Mouse (Mus musculus): Measurements from ENCODE around the gene Plxna4.
A peak's percentile ranks its signal among the peaks of the same experiment; 100 is the strongest.

The Plxna4 gene

DNA sequence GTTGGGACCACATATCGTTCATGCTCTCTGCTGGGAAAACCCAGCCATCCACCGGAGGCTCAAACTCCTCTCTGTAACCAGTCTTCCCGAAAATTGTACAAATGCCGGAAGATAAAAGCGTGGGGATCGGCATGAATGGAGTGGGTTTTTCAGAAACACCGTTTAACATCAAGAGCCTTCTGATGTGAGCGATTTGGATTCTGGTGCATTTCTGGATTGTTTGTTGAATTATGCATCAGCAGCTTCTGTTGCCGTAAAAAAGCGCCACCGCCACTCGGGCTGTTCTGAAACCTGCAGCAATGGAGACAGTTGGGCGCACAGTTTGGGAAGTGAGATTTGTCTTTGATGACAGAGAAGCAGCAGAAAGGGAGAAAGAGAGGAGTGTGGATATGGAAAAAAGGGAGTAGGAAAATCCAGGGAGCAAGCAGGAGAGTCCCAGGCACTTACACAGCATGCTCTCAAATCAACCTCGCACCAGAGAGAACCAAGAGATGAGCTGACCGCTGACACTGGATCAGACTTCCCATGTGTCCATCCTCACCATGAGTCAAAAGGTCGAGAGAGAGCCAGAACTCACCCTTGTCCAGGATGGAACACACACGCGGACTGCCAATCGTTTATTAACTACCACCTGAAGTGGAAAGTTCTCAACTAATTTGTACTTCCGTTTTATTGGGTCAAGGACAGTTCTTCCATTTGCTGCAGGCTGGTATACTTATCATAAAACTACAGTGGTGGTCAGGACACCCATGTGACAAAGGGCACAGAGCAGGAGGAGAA, 181.5 kb downstream of the Plxna4 start:
- DNase-seq (ENCODE audit: low read depth, low spot score) = no peak

DNA sequence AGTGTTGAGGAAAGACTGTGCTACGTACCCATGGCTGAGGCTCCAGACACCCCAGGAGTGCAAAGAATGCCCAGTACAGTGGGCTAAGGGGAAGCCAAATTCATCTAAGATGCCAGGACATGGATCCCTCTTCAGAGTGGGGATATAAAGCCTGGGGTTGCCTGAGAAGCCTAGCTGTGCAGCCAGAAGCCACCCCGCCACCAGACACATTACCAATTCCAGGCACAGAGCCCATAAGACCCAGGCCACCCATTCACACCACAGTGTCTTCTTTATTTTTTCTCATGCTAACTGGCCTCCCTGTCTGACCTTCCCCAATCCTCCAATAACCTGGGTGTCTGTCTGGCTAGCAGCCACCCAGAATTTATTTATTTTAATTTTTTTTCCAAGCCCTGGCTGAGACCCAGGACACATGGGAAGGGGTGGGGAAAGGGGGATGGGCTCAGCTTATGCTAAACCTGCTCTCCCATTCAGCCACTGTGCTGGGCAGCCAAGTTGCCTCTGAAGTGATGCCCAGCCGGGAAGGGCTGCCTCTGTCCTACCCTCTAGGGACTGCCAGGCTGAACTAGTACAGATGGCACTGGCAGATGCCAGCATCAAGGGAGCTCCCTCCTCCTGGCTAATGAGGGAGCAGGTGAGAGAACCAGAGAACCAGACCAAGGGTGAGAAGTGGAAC, 185.3 kb downstream of the Plxna4 start:
- no peak for DNase-seq (ENCODE audit: low read depth, low spot score)

GRCm38 (mm10) chr6:32398261-32398660, 189.7 kb downstream of the Plxna4 start:
- DNase-seq (ENCODE audit: low read depth, low spot score) = no peak

DNA sequence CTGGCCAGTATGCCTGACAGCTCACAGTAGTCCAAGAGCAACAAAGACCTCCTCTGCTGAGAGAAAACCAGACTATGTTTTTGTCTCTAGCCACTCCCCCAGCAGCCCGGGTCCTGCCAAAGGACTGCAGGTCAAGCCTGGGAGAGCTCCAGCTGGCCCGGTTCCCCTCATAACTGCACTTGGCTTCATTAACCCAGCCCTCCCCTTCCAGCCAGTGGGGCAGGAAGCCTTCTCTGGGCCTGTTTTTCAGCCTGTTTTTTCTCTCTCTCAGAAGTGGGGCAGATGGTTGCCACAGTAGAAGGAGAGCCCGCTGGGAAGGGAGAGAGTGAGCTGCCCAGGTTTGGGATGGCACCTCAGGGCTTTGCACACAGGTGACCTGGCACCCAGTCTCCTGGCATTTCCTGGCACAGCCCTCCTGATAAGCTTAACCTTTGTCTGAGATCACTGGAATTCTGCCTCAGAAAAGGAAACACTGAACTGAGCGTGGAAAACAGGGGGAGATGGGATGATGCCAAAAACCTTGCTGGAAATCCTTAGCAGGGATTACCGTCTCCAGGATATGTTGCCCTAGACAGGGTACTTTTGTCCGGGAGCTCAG, 190.8 kb downstream of the Plxna4 start:
- peak; percentile 61 for DNase-seq (ENCODE audit: low read depth, low spot score)

GRCm38 (mm10) chr6:32395415-32395814, 192.6 kb downstream of the Plxna4 start:
- DNase-seq (ENCODE audit: low read depth, low spot score) = peak; percentile 7

GRCm38 (mm10) chr6:32392262-32392661, 195.7 kb downstream of the Plxna4 start:
- no peak for DNase-seq (ENCODE audit: low read depth, low spot score)

DNA sequence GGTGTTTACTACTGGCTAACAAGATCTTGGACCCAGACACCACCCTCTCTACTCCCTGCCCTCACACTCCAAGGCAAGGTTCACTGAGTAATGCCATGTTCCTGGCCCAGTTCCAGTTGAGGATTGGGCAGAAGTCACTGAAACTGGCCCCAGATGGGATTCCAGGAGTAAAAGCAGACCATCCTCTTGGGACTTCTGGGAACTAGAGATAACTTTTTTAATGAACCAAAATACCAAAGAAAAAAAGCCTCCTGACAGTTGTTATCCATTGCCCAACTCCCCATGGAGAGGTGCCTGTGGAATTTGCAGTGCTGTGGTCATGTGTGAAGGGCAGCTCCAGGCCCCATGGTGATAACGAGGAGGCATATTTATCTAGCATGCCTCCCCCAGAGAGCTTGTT, 199.7 kb downstream of the Plxna4 start:
- no peak for DNase-seq (ENCODE audit: low read depth, low spot score)

GRCm38 (mm10) chr6:32386915-32387314, 201.1 kb downstream of the Plxna4 start:
- no peak for DNase-seq (ENCODE audit: low read depth, low spot score)

DNA sequence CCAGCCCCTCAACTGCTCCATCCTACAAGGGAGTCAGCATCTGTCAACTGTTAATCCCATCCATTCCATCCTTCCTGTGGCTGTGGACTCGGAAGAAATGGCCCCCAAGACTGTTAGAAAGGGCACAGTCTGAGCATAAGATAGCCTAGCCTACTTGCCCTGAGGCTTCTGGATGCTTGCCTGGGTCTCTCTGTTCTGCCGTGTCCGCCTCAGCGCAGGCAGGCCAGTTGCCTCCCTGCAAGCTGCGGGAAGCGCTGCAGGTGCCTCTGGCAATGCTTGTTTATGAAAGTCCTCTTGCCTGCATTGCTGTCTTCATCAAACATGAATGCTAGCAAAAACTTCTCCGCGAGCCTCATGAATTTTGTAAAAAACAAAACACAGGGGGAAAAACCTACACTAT, 203.1 kb downstream of the Plxna4 start:
- no peak for DNase-seq (ENCODE audit: low read depth, low spot score)

GRCm38 (mm10) chr6:32384423-32384822, 203.6 kb downstream of the Plxna4 start:
- DNase-seq (ENCODE audit: low read depth, low spot score) = no peak

DNA sequence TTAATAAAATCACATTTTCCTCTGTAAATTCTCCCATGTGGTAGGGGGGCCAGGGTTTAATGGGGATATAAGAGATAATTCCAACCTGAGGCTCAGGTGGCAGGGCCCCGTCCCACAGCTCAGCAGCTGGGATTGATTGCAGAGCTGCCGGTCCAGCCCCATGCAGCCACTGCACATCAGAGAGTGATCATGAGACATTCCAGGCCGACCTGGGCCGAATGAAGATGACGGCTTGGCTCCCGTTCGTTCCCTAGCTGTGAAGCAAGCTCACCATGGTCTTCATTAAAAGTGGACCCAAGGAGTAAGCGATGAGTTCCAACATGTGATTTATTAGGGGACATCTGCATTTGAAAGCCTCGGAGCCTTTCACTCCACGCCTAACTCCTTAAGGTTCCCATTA, 206.5 kb downstream of the Plxna4 start:
- no peak for DNase-seq (ENCODE audit: low read depth, low spot score)

DNA sequence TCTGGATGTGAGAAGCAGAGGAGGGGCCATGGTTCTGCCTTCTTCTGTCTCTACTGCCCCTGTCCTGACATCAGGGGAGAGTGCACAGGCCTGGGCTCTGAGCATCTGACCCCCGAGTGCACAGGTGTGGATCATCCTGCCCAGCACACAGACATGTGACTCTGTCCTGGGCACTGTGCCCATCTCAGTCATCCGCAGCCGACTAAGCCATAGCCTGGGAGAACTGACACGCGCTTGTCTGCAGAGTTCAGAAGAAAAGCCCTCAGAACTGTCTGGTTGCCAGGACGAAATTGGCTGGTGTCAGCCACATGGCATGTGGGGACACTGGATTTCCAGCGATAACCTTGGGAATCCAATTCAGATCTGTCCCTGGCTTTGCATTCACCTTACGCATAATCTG, 210.8 kb downstream of the Plxna4 start:
- peak; percentile 26 for DNase-seq (ENCODE audit: low read depth, low spot score)

GRCm38 (mm10) chr6:32373931-32374361, 214.0 kb downstream of the Plxna4 start:
- no peak for DNase-seq (ENCODE audit: low read depth, low spot score)

DNA sequence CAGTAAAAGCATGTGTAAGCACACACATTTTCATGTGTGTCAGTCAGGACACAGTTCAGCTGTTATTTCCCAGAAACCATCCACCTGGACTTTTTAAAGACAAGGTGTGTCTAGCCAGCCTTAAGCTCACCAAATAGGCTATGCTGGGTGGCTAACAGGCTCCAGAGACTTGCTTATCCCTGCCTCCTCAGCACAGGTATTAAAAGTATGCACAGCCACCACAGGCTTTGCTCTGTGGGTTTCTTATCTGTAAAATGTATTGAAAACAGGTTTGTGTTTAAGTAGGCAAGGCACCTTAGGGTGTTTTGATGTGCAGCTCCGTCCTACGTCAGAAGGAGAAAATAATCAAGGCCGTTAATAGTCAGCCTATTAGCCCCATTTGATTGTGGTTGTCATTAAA, 218.9 kb downstream of the Plxna4 start:
- DNase-seq (ENCODE audit: low read depth, low spot score) = no peak

GRCm38 (mm10) chr6:32368408-32368807, 219.6 kb downstream of the Plxna4 start:
- no peak for DNase-seq (ENCODE audit: low read depth, low spot score)

DNA sequence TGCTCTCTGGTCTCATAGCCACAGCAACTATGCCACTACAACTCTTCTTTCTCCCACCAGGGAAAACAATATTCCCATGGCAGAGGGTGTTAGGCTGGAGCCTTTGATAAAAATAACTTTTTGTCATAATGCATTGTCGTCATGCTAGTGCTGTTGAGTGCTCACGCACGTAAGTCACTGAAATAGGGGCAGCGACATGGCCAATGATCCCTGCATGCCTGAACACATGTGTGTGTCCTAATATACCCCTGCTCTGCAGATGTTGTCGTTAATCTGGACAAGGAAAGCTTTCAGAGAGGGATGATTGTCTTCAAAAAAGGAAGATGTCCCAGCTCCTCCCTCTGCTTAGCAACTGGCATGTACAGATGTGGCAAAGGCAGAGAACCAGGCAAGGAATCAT, 223.1 kb downstream of the Plxna4 start:
- DNase-seq (ENCODE audit: low read depth, low spot score) = no peak

- DNase-seq (ENCODE audit: low read depth, low spot score) = no peak
These were observed 224.4 kb downstream of the Plxna4 start for GRCm38 (mm10) chr6:32363489-32364068.

- no peak for DNase-seq (ENCODE audit: low read depth, low spot score)
These were observed 225.6 kb downstream of the Plxna4 start for GRCm38 (mm10) chr6:32362421-32362820.

GRCm38 (mm10) chr6:32359675-32360074, 228.3 kb downstream of the Plxna4 start:
- DNase-seq (ENCODE audit: low read depth, low spot score) = no peak

DNA sequence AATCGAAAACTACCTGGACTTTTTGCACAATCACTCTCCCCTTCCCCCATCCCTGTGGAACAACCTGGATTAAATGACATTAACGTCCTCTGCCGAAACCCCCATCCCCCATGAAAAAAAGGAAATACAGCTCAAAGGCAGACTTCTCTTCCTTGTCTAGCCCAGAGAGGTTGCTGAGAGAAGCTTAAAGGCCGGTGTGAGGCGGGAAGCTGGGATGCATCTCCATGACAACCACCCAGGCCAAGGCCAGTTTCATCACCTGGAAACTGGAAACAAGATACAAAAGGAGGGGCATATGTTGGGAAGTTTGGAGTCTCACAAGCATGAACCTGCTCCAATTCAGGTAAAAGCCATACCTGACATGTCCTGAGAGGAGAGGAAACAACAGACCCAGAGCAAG, 230.5 kb downstream of the Plxna4 start:
- DNase-seq (ENCODE audit: low read depth, low spot score) = no peak

DNA sequence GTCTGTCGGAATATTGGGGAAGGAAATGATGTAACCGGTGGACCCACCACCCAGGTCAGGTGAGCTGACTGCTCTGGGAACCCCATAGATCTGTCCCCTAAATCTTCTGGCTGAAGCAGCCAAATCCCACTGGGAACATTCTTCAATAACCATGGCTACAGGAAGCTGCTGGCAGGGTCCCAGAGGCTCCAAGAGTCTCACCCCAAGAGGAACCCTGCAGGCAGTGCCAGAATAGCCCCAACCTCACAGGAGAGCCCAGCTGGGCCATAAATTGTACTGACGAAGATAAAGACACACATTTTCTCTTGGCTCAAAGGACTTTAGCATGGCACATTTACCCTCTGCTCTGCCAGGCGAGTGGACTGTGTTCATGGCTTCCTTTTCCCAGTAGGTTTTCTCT, 232.4 kb downstream of the Plxna4 start:
- DNase-seq (ENCODE audit: low read depth, low spot score) = no peak

DNA sequence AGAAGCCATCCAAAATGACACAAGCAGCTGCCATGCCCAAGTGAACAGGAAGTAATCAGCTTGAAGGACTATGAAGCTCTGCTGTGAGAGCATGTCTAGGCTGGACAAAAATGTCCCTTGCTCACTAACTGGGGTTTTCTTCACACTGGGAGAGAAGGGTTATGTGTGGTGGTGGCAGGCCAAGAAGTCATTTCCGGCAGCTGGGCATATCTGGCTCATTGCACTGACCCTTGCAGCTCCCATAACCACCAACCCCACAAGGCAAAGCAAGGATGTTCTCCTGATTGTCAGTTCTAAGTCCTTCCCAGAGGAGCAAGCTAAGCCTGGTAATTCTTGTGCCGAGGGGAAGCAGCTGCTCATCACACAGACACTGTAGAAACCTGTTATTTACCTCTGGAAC, 239.0 kb downstream of the Plxna4 start:
- no peak for DNase-seq (ENCODE audit: low read depth, low spot score)

Measured in skeletal muscle tissue, adult 2 months (tissue).